Mouse (Mus musculus): ENCODE measurements around the gene Prss45. TPM values are rescaled to one million over a fixed set of nuclear protein-coding genes. Genes with fewer than 3 reads are reported as not detected.

Prss45 gene
- total RNA-seq (2021) = not detected
- 0.18 TPM in 1 of 2 replicates, not detected in the other for polyA plus RNA-seq (2012; rRNA removed)
- long read RNA-seq = 0 reads

GRCm38 (mm10) chr9:110834411-110834810 is at the start of gene Prss45:
TSS of gene Prss45 (plus strand) at chr9:110834588.
- intact Hi-C loops (cut with DNase I) = no loop called here
- Histone ChIP-seq H3K27me3 (ENCODE audit: control insufficient read depth, insufficient read depth, low read length) (no peaks in the 10 kb centered on the region), H3K79me2 (replicated peaks; ENCODE audit: control insufficient read depth, insufficient read depth, low read length) (no peaks in the 10 kb centered on the region), H3K9ac (ENCODE audit: low read depth, low read length) (no peak within 1 kb of the TSS), H3K4me3 (no peak within 1 kb of the TSS), H3K4me1 (ENCODE audit: control insufficient read depth, insufficient read depth, low read length) (no peaks in the 10 kb centered on the region), H3K27ac (no peak within 1 kb of the TSS), H3K36me3 (ENCODE audit: control insufficient read depth, insufficient read depth, low read length) (no peaks in the 10 kb centered on the region)
- DNase-seq = no peak
- WGBS = 77% methylated on average over 19 of the region's 19 CpGs
- TF ChIP-seq POLR2A (IDR thresholded peaks at IDR 0.05; ENCODE audit: insufficient read depth, low read depth, low read length) (no peak), EP300 (IDR thresholded peaks at IDR 0.05; ENCODE audit: insufficient read depth, low read depth, low read length) (no peak), CTCF (IDR thresholded peaks at IDR 0.05) (no peak)

DNA sequence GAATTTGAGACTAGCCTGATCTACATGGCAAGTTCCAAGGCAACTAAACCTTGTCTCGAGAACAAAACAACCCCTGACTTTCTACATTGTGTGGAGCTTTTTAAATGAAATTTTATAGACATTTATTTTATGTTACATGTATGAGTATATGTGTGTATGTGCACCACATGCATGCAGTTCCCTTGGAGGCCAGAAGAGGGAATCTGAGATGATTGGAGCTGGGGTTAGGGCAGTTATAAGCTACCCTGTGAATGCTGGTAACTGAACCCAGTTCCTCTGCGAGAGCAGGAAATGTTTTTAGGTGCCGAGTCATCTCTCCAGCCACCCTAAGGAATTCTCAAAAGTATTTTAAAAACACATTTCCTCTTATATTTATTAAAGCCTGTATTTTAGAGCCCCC is 46.2 kb upstream of the Prss45 start:
- Histone ChIP-seq H3K36me3 (ENCODE audit: control insufficient read depth, insufficient read depth, low read length) (no peaks in the 10 kb centered on the region), H3K79me2 (replicated peaks; ENCODE audit: control insufficient read depth, insufficient read depth, low read length) (no peaks in the 10 kb centered on the region), H3K27ac (no peak overlapping the region), H3K27me3 (ENCODE audit: control insufficient read depth, insufficient read depth, low read length) (no peaks in the 10 kb centered on the region), H3K9ac (ENCODE audit: low read depth, low read length) (no peak overlapping the region), H3K4me3 (no peak overlapping the region), H3K4me1 (ENCODE audit: control insufficient read depth, insufficient read depth, low read length) (no peaks in the 10 kb centered on the region)
- intact Hi-C loops (cut with DNase I) = loop anchor here (10.0 kb wide), 1 partner anchor 287 kb away; no protein-coding TSS in a partner anchor
- TF ChIP-seq EP300 (IDR thresholded peaks at IDR 0.05; ENCODE audit: insufficient read depth, low read depth, low read length) = no peak
- peak; percentile 22; the same call in 1 of the 2 replicates for TF ChIP-seq CTCF (IDR thresholded peaks at IDR 0.05)
- 81% methylated on average over 3 of the region's 3 CpGs for WGBS
- DNase-seq = no peak

DNA sequence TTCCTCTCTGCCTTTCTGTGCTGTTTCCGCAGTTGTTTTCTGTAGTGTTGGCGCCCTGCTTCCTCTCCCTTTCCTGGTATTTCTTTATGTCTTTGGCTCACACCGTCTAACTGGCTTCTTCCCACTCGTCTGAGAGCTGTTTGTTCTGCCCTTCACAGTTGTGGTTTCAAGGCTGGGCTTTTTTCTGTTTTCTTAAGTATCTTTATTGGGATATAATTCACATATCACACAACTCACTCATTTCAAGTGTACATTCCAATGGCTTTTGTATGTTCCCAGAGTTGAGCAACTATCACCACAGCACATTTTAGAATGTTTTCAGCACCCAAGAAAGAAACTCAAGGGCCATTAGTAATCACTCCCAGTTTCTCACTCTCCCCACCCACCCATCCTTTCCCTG is 43.9 kb upstream of the Prss45 start:
- H3K4me1 ChIP-seq (ENCODE audit: control insufficient read depth, insufficient read depth, low read length) = no peaks in the 10 kb centered on the region
- no peaks in the 10 kb centered on the region for H3K36me3 ChIP-seq (ENCODE audit: control insufficient read depth, insufficient read depth, low read length)
- H3K4me3 ChIP-seq = no peak overlapping the region
- H3K79me2 ChIP-seq (replicated peaks; ENCODE audit: control insufficient read depth, insufficient read depth, low read length) = no peaks in the 10 kb centered on the region
- no peak overlapping the region for H3K9ac ChIP-seq (ENCODE audit: low read depth, low read length)
- intact Hi-C loops (cut with DNase I) = no loop called here
- WGBS = 55% methylated on average over 4 of the region's 4 CpGs
- DNase-seq = no peak
- no peaks in the 10 kb centered on the region for H3K27me3 ChIP-seq (ENCODE audit: control insufficient read depth, insufficient read depth, low read length)
- H3K27ac ChIP-seq = no peak overlapping the region
- TF ChIP-seq CTCF (IDR thresholded peaks at IDR 0.05) = no peak

DNA sequence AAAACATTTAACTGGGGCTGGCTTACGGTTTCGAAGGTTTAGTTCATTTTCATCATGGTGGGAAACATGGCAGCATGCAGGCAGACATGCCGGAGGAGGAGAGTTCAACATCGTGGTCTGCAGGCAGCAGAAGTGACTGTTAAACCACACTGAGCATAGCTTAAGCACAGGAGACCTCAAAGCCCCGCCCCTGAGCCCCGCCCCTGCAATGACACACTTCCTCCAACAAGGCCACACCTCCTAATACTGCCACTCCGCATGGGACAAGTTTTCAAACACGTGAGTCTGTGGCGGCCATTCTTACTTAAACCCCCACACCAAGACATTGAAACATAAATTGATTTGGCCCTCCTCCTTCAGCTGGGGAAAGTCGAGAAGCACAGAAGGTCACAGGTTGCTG is 37.4 kb upstream of the Prss45 start:
- no peak overlapping the region for H3K4me3 ChIP-seq
- no peak overlapping the region for H3K9ac ChIP-seq (ENCODE audit: low read depth, low read length)
- no peaks in the 10 kb centered on the region for H3K4me1 ChIP-seq (ENCODE audit: control insufficient read depth, insufficient read depth, low read length)
- intact Hi-C loops (cut with DNase I) = no loop called here
- no peaks in the 10 kb centered on the region for H3K27me3 ChIP-seq (ENCODE audit: control insufficient read depth, insufficient read depth, low read length)
- 78% methylated on average over 10 of the region's 10 CpGs for WGBS
- no peak for TF ChIP-seq EP300 (IDR thresholded peaks at IDR 0.05; ENCODE audit: insufficient read depth, low read depth, low read length)
- no peak for TF ChIP-seq CTCF (IDR thresholded peaks at IDR 0.05)
- TF ChIP-seq POLR2A (IDR thresholded peaks at IDR 0.05; ENCODE audit: insufficient read depth, low read depth, low read length) = no peak
- no peak overlapping the region for H3K27ac ChIP-seq
- H3K36me3 ChIP-seq (ENCODE audit: control insufficient read depth, insufficient read depth, low read length) = no peaks in the 10 kb centered on the region
- no peak for DNase-seq
- no peaks in the 10 kb centered on the region for H3K79me2 ChIP-seq (replicated peaks; ENCODE audit: control insufficient read depth, insufficient read depth, low read length)

DNA sequence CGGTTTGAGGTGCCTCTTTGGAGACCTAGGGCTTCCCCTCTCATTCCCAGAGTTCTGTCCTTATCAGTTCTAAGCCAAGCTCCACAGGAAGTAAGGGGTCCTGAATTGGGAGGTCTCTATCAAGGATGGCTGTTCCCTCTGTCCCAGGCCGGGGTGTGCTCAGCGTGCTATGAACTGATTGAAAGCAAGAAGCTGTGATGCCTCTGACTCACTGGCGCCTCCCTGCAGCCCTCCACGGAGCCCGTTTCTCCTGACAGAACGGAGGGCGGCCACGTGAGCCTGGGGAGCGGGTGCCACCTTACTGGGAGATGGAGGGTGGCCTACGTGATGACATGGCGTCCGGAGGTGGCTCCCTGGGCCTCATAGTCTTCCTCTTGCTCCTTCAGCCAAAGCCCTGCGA is 36.5 kb upstream of the Prss45 start, which contains the start of gene Prss42:
TSS of gene Prss42 (plus strand) at position 301 of the 400 bp plus-strand sequence.
- no peaks in the 10 kb centered on the region for H3K79me2 ChIP-seq (replicated peaks; ENCODE audit: control insufficient read depth, insufficient read depth, low read length)
- H3K27me3 ChIP-seq (ENCODE audit: control insufficient read depth, insufficient read depth, low read length) = no peaks in the 10 kb centered on the region
- H3K36me3 ChIP-seq (ENCODE audit: control insufficient read depth, insufficient read depth, low read length) = no peaks in the 10 kb centered on the region
- H3K27ac ChIP-seq = no peak within 1 kb of the TSS
- no peak for TF ChIP-seq EP300 (IDR thresholded peaks at IDR 0.05; ENCODE audit: insufficient read depth, low read depth, low read length)
- TF ChIP-seq POLR2A (IDR thresholded peaks at IDR 0.05; ENCODE audit: insufficient read depth, low read depth, low read length) = no peak
- no peak for TF ChIP-seq CTCF (IDR thresholded peaks at IDR 0.05)
- intact Hi-C loops (cut with DNase I) = no loop called here
- 89% methylated on average over 14 of the region's 14 CpGs for WGBS
- H3K4me3 ChIP-seq = no peak within 1 kb of the TSS
- no peak for DNase-seq
- H3K4me1 ChIP-seq (ENCODE audit: control insufficient read depth, insufficient read depth, low read length) = no peaks in the 10 kb centered on the region
- no peak within 1 kb of the TSS for H3K9ac ChIP-seq (ENCODE audit: low read depth, low read length)

DNA sequence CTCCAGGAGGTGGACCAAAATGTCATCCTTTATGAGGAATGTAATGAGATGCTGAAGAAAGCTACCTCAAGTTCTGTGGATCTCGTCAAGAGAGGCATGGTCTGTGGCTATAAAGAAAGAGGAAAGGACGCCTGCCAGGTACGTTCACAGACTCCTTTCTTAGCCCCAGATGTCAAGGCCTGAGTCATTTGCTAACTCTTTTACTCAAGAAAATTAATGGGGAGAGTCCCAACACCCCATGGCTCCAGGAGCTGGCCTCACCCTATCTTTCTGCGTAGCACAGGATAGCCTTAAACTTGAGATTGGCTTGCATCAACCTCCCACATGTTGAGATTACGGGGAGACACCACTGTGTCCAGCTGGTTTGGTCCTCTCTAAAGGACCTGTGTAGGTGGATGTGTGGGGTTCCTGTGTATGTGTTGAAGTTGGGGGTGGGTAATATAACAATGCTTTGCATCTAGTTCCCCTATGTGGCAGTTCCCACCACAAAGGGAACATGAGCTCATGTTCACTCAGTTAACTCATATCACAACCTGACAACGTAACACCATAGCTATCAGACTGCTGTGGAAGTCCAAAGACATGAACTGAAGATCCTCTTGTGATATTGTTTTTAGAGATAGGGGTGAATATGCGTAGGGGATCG is 33.4 kb upstream of the Prss45 start:
- H3K4me1 ChIP-seq (ENCODE audit: control insufficient read depth, insufficient read depth, low read length) = no peaks in the 10 kb centered on the region
- no peak overlapping the region for H3K9ac ChIP-seq (ENCODE audit: low read depth, low read length)
- no peak overlapping the region for H3K4me3 ChIP-seq
- H3K27ac ChIP-seq = no peak overlapping the region
- intact Hi-C loops (cut with DNase I) = no loop called here
- no peak for TF ChIP-seq CTCF (IDR thresholded peaks at IDR 0.05)
- no peak for TF ChIP-seq POLR2A (IDR thresholded peaks at IDR 0.05; ENCODE audit: insufficient read depth, low read depth, low read length)
- no peak for TF ChIP-seq EP300 (IDR thresholded peaks at IDR 0.05; ENCODE audit: insufficient read depth, low read depth, low read length)
- H3K79me2 ChIP-seq (replicated peaks; ENCODE audit: control insufficient read depth, insufficient read depth, low read length) = no peaks in the 10 kb centered on the region
- 89% methylated on average over 8 of the region's 8 CpGs for WGBS
- H3K36me3 ChIP-seq (ENCODE audit: control insufficient read depth, insufficient read depth, low read length) = no peaks in the 10 kb centered on the region
- no peaks in the 10 kb centered on the region for H3K27me3 ChIP-seq (ENCODE audit: control insufficient read depth, insufficient read depth, low read length)
- no peak for DNase-seq

Measured in heart, adult 2 months (tissue).